Mouse (Mus musculus) embryonic facial prominence, embryonic 11.5 days (tissue): ENCODE measurements around the gene Gm867. TPM values are rescaled to one million over a fixed set of nuclear protein-coding genes. Genes with fewer than 3 reads are reported as not detected.

ENCODE experiments used
- ATAC-seq: fragments of 200-750 bp; cut with Nextera tagmentation; replicated peaks from 2 replicates; pipeline ENCODE4 v1.8.0; 2017; ENCODE audit warnings: low read depth; ENCODE audit not compliant: insufficient number of reproducible peaks, low FRiP score, low TSS enrichment
- DNase-seq: peaks from one replicate; pipeline ENCODE4 v3.0.0-alpha.2; 2015; ENCODE audit warnings: low spot score
- H3K27ac ChIP-seq: fragments of 300-500 bp; sonication (generic); replicated peaks from 2 replicates; pipeline ENCODE4 v1.5.1; 2014; ENCODE audit warnings: mild to moderate bottlenecking, low read depth, low read length, control low read depth
- H3K27me3 ChIP-seq: fragments of 300-500 bp; sonication (generic); 2 replicates; pipeline ENCODE4 v1.6.1; 2014; ENCODE audit warnings: mild to moderate bottlenecking, low read length, moderate library complexity, mixed read lengths; ENCODE audit not compliant: control insufficient read depth, insufficient read depth
- H3K36me3 ChIP-seq: fragments of 300-500 bp; sonication (generic); replicated peaks from 2 replicates; pipeline ENCODE4 v1.6.1; 2014; ENCODE audit warnings: low read depth, mild to moderate bottlenecking, low read length, moderate library complexity, mixed read lengths; ENCODE audit not compliant: control insufficient read depth, insufficient read depth
- H3K4me1 ChIP-seq: fragments of 300-500 bp; sonication (generic); 2 replicates; pipeline ENCODE4 v1.6.1; 2014; ENCODE audit warnings: low read length, mixed read lengths; ENCODE audit not compliant: control insufficient read depth, insufficient read depth
- H3K4me2 ChIP-seq: fragments of 300-500 bp; sonication (generic); 2 replicates; pipeline ENCODE4 v1.6.1; 2014; ENCODE audit warnings: low read depth, mild to moderate bottlenecking, control low read depth, low read length, moderate library complexity
- H3K4me3 ChIP-seq: fragments of 300-500 bp; sonication (generic); 2 replicates; pipeline ENCODE4 v1.5.1; 2014; ENCODE audit warnings: low read depth, low read length, control low read depth
- H3K9ac ChIP-seq: fragments of 300-500 bp; sonication (generic); replicated peaks from 2 replicates; pipeline ENCODE4 v1.6.1; 2014; ENCODE audit warnings: mild to moderate bottlenecking, control low read depth, low read length
- H3K9me3 ChIP-seq: fragments of 300-500 bp; sonication (generic); replicated peaks from 2 replicates; pipeline ENCODE4 v1.6.1; 2016; ENCODE audit warnings: mild to moderate bottlenecking, low read length, inconsistent platforms, mixed read lengths; ENCODE audit not compliant: control insufficient read depth
- WGBS: fragments of 180-500 bp; shearing (Covaris S2); extraction: QIAGEN DNeasy Blood & Tissue Kit; methylation state at CpG from one replicate; pipeline ENCODE4 v1.1.7; 2014; 5-methylcytosine and 5-hydroxymethylcytosine counted together
- polyA plus RNA-seq: library from polyadenylated mRNA; unstranded; fragments of >200 nt; fragmentation: Nextera tagmentation; extraction: Ambion mirVana; gene quantifications from 2 replicates; pipeline ENCODE4 v1.2.1, GENCODE M21; 2014

The Gm867 gene
- polyA plus RNA-seq: 0.29 and 0.62 TPM in 2 replicates

- no peak within 1 kb of the TSS for H3K4me3 ChIP-seq
- H3K9ac ChIP-seq: no peak within 1 kb of the TSS
- no peak for ATAC-seq
- H3K27me3 ChIP-seq: peaks cover 14% of the 10 kb centered on the region
- DNase-seq: no peak
- 83% methylated on average over 5 of the region's 5 CpGs for WGBS
- no peaks in the 10 kb centered on the region; the same call in 1 of the 2 replicates for H3K4me1 ChIP-seq
- H3K9me3 ChIP-seq: no peaks in the 10 kb centered on the region
- no peak within 1 kb of the TSS for H3K4me2 ChIP-seq
- H3K27ac ChIP-seq: no peak within 1 kb of the TSS
- H3K36me3 ChIP-seq: no peaks in the 10 kb centered on the region
These were observed at the start of gene Gm867 for GRCm38 (mm10) chr10:75940520-75940919. Gene Gm867, minus strand, starts transcription at chr10:75940672.

GRCm38 (mm10) chr10:75979432-75979831 lies 39.0 kb upstream of the Gm867 start:
- H3K36me3 ChIP-seq: no peaks in the 10 kb centered on the region

GRCm38 (mm10) chr10:75978835-75979157 lies 38.3 kb upstream of the Gm867 start:
- H3K9me3 ChIP-seq: no peaks in the 10 kb centered on the region
- H3K9ac ChIP-seq: no peak overlapping the region
- no peak overlapping the region for H3K4me2 ChIP-seq
- no peak overlapping the region for H3K4me3 ChIP-seq
- ATAC-seq (no peak), DNase-seq (no peak)
- no peaks in the 10 kb centered on the region for H3K4me1 ChIP-seq
- H3K27me3 ChIP-seq: no peaks in the 10 kb centered on the region
- no peaks in the 10 kb centered on the region for H3K36me3 ChIP-seq
- H3K27ac ChIP-seq: no peak overlapping the region
- 86% methylated on average over 5 of the region's 5 CpGs for WGBS

More at GRCm38 (mm10) chr10:75979432-75979831, 39.0 kb upstream of the Gm867 start:
- Histone ChIP-seq H3K4me1 (no peaks in the 10 kb centered on the region), H3K9ac (no peak overlapping the region), H3K9me3 (no peaks in the 10 kb centered on the region), H3K4me3 (no peak overlapping the region), H3K27ac (no peak overlapping the region), H3K4me2 (no peak overlapping the region), H3K27me3 (no peaks in the 10 kb centered on the region)
- no peak for ATAC-seq
- 92% methylated on average over 3 of the region's 3 CpGs for WGBS
- no peak for DNase-seq

- DNase-seq: no peak
- 49% methylated on average over 10 of the region's 10 CpGs for WGBS
- Histone ChIP-seq H3K9me3 (no peaks in the 10 kb centered on the region), H3K4me3 (no peak overlapping the region), H3K36me3 (no peaks in the 10 kb centered on the region), H3K4me1 (no peaks in the 10 kb centered on the region), H3K27ac (no peak overlapping the region), H3K27me3 (no peaks in the 10 kb centered on the region), H3K4me2 (no peak overlapping the region), H3K9ac (no peak overlapping the region)
- no peak for ATAC-seq
These were observed 37.8 kb upstream of the Gm867 start for GRCm38 (mm10) chr10:75978119-75978834.

- Histone ChIP-seq H3K9ac (no peak overlapping the region), H3K4me2 (no peak overlapping the region), H3K9me3 (no peaks in the 10 kb centered on the region), H3K36me3 (no peaks in the 10 kb centered on the region), H3K4me1 (no peaks in the 10 kb centered on the region), H3K4me3 (no peak overlapping the region), H3K27ac (no peak overlapping the region), H3K27me3 (no peaks in the 10 kb centered on the region)
- DNase-seq (peak; percentile 23), ATAC-seq (no peak)
- WGBS: 78% methylated on average over 5 of the region's 5 CpGs
These were observed 34.7 kb upstream of the Gm867 start for GRCm38 (mm10) chr10:75975216-75975615.

GRCm38 (mm10) chr10:75973846-75974245 lies 33.4 kb upstream of the Gm867 start:
- DNase-seq: no peak

GRCm38 (mm10) chr10:75954381-75954811 lies 13.9 kb upstream of the Gm867 start, which contains the start of gene Gm5134:
Gene Gm5134, plus strand, starts transcription at chr10:75954514.
- H3K4me2 ChIP-seq: peak within 1 kb of the TSS; percentile 36
- H3K9ac ChIP-seq: peak within 1 kb of the TSS; percentile 32; the same call in 1 of the 2 replicates
- no peaks in the 10 kb centered on the region for H3K4me1 ChIP-seq
- WGBS: 36% methylated on average over 20 of the region's 20 CpGs
- peak within 1 kb of the TSS; percentile 21 for H3K4me3 ChIP-seq
- no peaks in the 10 kb centered on the region for H3K36me3 ChIP-seq
- no peak for ATAC-seq
- DNase-seq: peak; percentile 20
- no peaks in the 10 kb centered on the region for H3K27me3 ChIP-seq
- H3K9me3 ChIP-seq: no peaks in the 10 kb centered on the region
- no peak within 1 kb of the TSS for H3K27ac ChIP-seq

More at GRCm38 (mm10) chr10:75973846-75974245, 33.4 kb upstream of the Gm867 start:
- 91% methylated on average over 10 of the region's 10 CpGs for WGBS
- Histone ChIP-seq H3K27me3 (no peaks in the 10 kb centered on the region), H3K36me3 (no peaks in the 10 kb centered on the region), H3K4me2 (no peak overlapping the region), H3K9me3 (no peaks in the 10 kb centered on the region), H3K27ac (no peak overlapping the region), H3K4me1 (no peaks in the 10 kb centered on the region), H3K9ac (no peak overlapping the region), H3K4me3 (no peak overlapping the region)
- no peak for ATAC-seq

GRCm38 (mm10) chr10:75951424-75952050 lies 11.1 kb upstream of the Gm867 start:
- ATAC-seq (0 out of 2 replicates have a peak, but pooled peaks have one; percentile 1), DNase-seq (peak; percentile 71)
- H3K9ac ChIP-seq: peak overlapping the region; percentile 50
- H3K4me1 ChIP-seq: no peaks in the 10 kb centered on the region
- WGBS: 4% methylated on average over 13 of the region's 13 CpGs
- H3K27me3 ChIP-seq: no peaks in the 10 kb centered on the region
- H3K36me3 ChIP-seq: no peaks in the 10 kb centered on the region
- no peak overlapping the region for H3K27ac ChIP-seq
- peak overlapping the region; percentile 41 for H3K4me3 ChIP-seq
- peak overlapping the region; percentile 84 for H3K4me2 ChIP-seq
- H3K9me3 ChIP-seq: no peaks in the 10 kb centered on the region
